Mouse (Mus musculus): ENCODE results near the gene Tyw5.

GRCm38 (mm10) chr1:57423696-57424095 lies 16.8 kb upstream of the Tyw5 start:
- TF ChIP-seq CTCF (IDR thresholded peaks at IDR 0.05; ENCODE audit: low read depth, low read length) (no peak), GATA1 (IDR thresholded peaks at IDR 0.05; ENCODE audit: borderline replicate concordance, low read length) (no peak), POLR2AphosphoS5 (IDR thresholded peaks at IDR 0.05; ENCODE audit: insufficient replicate concordance, low read depth, low read length) (no peak), TAL1 (conservative IDR thresholded peaks at IDR 0.05; ENCODE audit: low read depth, low read length) (no peak), GATA2 (IDR thresholded peaks at IDR 0.05; ENCODE audit: borderline replicate concordance, low read depth, low read length) (no peak)
